Mouse (Mus musculus): ENCODE results near the gene Gpc6. TPM values are rescaled to one million over a fixed set of nuclear protein-coding genes. Genes with fewer than 3 reads are reported as not detected.

The Gpc6 gene
- polyA plus RNA-seq, 1 experiment from 2014 or later, result 34.9 TPM

GRCm38 (mm10) chr14:117794874-117795273, 869.8 kb downstream of the Gpc6 start:
- ATAC-seq (replicated peaks; ENCODE audit: insufficient number of reproducible peaks, low FRiP score, low TSS enrichment, low read depth) (no peak), DNase-seq (ENCODE audit: low spot score) (no peak)
- H3K9me3 ChIP-seq (replicated peaks; ENCODE audit: control insufficient read depth, low read length), result no peaks in the 10 kb centered on the region
- no peak overlapping the region for H3K4me2 ChIP-seq (ENCODE audit: low read depth, low read length)
- no peaks in the 10 kb centered on the region for H3K36me3 ChIP-seq (replicated peaks; ENCODE audit: control insufficient read depth, insufficient read depth, low read depth, low read length)
- H3K4me1 ChIP-seq (ENCODE audit: control insufficient read depth, insufficient read depth, low read length), result no peaks in the 10 kb centered on the region
- H3K9ac ChIP-seq (replicated peaks; ENCODE audit: low read length), result no peak overlapping the region
- H3K27ac ChIP-seq (replicated peaks; ENCODE audit: low read depth, low read length), result no peak overlapping the region
- no peaks in the 10 kb centered on the region for H3K27me3 ChIP-seq (ENCODE audit: control insufficient read depth, insufficient read depth, low read length)
- 88% methylated on average over 2 of the region's 2 CpGs for WGBS
- H3K4me3 ChIP-seq (ENCODE audit: low read depth, low read length), result no peak overlapping the region

GRCm38 (mm10) chr14:117796661-117797060, 871.5 kb downstream of the Gpc6 start:
- no peaks in the 10 kb centered on the region for H3K4me1 ChIP-seq (ENCODE audit: control insufficient read depth, insufficient read depth, low read length)
- H3K4me2 ChIP-seq (ENCODE audit: low read depth, low read length), result no peak overlapping the region
- H3K27me3 ChIP-seq (ENCODE audit: control insufficient read depth, insufficient read depth, low read length), result no peaks in the 10 kb centered on the region
- WGBS, result 89% methylated on average over 5 of the region's 5 CpGs
- no peak for ATAC-seq (replicated peaks; ENCODE audit: insufficient number of reproducible peaks, low FRiP score, low TSS enrichment, low read depth)
- H3K4me3 ChIP-seq (ENCODE audit: low read depth, low read length), result no peak overlapping the region
- no peak for DNase-seq (ENCODE audit: low spot score)
- no peak overlapping the region for H3K9ac ChIP-seq (replicated peaks; ENCODE audit: low read length)
- no peaks in the 10 kb centered on the region for H3K36me3 ChIP-seq (replicated peaks; ENCODE audit: control insufficient read depth, insufficient read depth, low read depth, low read length)
- no peak overlapping the region for H3K27ac ChIP-seq (replicated peaks; ENCODE audit: low read depth, low read length)
- H3K9me3 ChIP-seq (replicated peaks; ENCODE audit: control insufficient read depth, low read length), result no peaks in the 10 kb centered on the region

- Histone ChIP-seq H3K27ac (replicated peaks; ENCODE audit: low read depth, low read length) (no peak overlapping the region), H3K9ac (replicated peaks; ENCODE audit: low read length) (no peak overlapping the region), H3K4me1 (ENCODE audit: control insufficient read depth, insufficient read depth, low read length) (no peaks in the 10 kb centered on the region), H3K4me2 (ENCODE audit: low read depth, low read length) (no peak overlapping the region), H3K36me3 (replicated peaks; ENCODE audit: control insufficient read depth, insufficient read depth, low read depth, low read length) (no peaks in the 10 kb centered on the region), H3K9me3 (replicated peaks; ENCODE audit: control insufficient read depth, low read length) (no peaks in the 10 kb centered on the region), H3K4me3 (ENCODE audit: low read depth, low read length) (no peak overlapping the region), H3K27me3 (ENCODE audit: control insufficient read depth, insufficient read depth, low read length) (no peaks in the 10 kb centered on the region)
- ATAC-seq (replicated peaks; ENCODE audit: insufficient number of reproducible peaks, low FRiP score, low TSS enrichment, low read depth), result no peak
- no peak for DNase-seq (ENCODE audit: low spot score)
- WGBS, result 90% methylated on average over 5 of the region's 5 CpGs
Measured at GRCm38 (mm10) chr14:117800399-117800798, 875.3 kb downstream of the Gpc6 start.

GRCm38 (mm10) chr14:117807846-117808245, 882.7 kb downstream of the Gpc6 start:
- no peak for ATAC-seq (replicated peaks; ENCODE audit: insufficient number of reproducible peaks, low FRiP score, low TSS enrichment, low read depth)
- Histone ChIP-seq H3K4me3 (ENCODE audit: low read depth, low read length) (no peak overlapping the region), H3K9ac (replicated peaks; ENCODE audit: low read length) (no peak overlapping the region), H3K4me2 (ENCODE audit: low read depth, low read length) (no peak overlapping the region), H3K4me1 (ENCODE audit: control insufficient read depth, insufficient read depth, low read length) (no peaks in the 10 kb centered on the region), H3K27me3 (ENCODE audit: control insufficient read depth, insufficient read depth, low read length) (no peaks in the 10 kb centered on the region), H3K36me3 (replicated peaks; ENCODE audit: control insufficient read depth, insufficient read depth, low read depth, low read length) (no peaks in the 10 kb centered on the region), H3K9me3 (replicated peaks; ENCODE audit: control insufficient read depth, low read length) (no peaks in the 10 kb centered on the region), H3K27ac (replicated peaks; ENCODE audit: low read depth, low read length) (no peak overlapping the region)
- WGBS, result 96% methylated on average over 4 of the region's 4 CpGs
- no peak for DNase-seq (ENCODE audit: low spot score)

- WGBS, result 96% methylated on average over 2 of the region's 2 CpGs
- Histone ChIP-seq H3K27me3 (ENCODE audit: control insufficient read depth, insufficient read depth, low read length) (no peaks in the 10 kb centered on the region), H3K9me3 (replicated peaks; ENCODE audit: control insufficient read depth, low read length) (no peaks in the 10 kb centered on the region), H3K4me1 (ENCODE audit: control insufficient read depth, insufficient read depth, low read length) (no peaks in the 10 kb centered on the region), H3K4me2 (ENCODE audit: low read depth, low read length) (no peak overlapping the region), H3K4me3 (ENCODE audit: low read depth, low read length) (no peak overlapping the region), H3K27ac (replicated peaks; ENCODE audit: low read depth, low read length) (no peak overlapping the region), H3K9ac (replicated peaks; ENCODE audit: low read length) (no peak overlapping the region), H3K36me3 (replicated peaks; ENCODE audit: control insufficient read depth, insufficient read depth, low read depth, low read length) (no peaks in the 10 kb centered on the region)
- ATAC-seq (replicated peaks; ENCODE audit: insufficient number of reproducible peaks, low FRiP score, low TSS enrichment, low read depth) (no peak), DNase-seq (ENCODE audit: low spot score) (no peak)
Measured at GRCm38 (mm10) chr14:117808326-117808725, 883.2 kb downstream of the Gpc6 start.

- ATAC-seq (replicated peaks; ENCODE audit: insufficient number of reproducible peaks, low FRiP score, low TSS enrichment, low read depth) (no peak), DNase-seq (ENCODE audit: low spot score) (no peak)
- Histone ChIP-seq H3K4me2 (ENCODE audit: low read depth, low read length) (no peak overlapping the region), H3K9ac (replicated peaks; ENCODE audit: low read length) (no peak overlapping the region), H3K4me1 (ENCODE audit: control insufficient read depth, insufficient read depth, low read length) (no peaks in the 10 kb centered on the region), H3K36me3 (replicated peaks; ENCODE audit: control insufficient read depth, insufficient read depth, low read depth, low read length) (no peaks in the 10 kb centered on the region), H3K27me3 (ENCODE audit: control insufficient read depth, insufficient read depth, low read length) (no peaks in the 10 kb centered on the region), H3K4me3 (ENCODE audit: low read depth, low read length) (no peak overlapping the region), H3K9me3 (replicated peaks; ENCODE audit: control insufficient read depth, low read length) (no peaks in the 10 kb centered on the region), H3K27ac (replicated peaks; ENCODE audit: low read depth, low read length) (no peak overlapping the region)
- WGBS, result 86% methylated on average over 15 of the region's 15 CpGs
Measured at GRCm38 (mm10) chr14:117810321-117811270, 885.5 kb downstream of the Gpc6 start.

- no peaks in the 10 kb centered on the region for H3K9me3 ChIP-seq (replicated peaks; ENCODE audit: control insufficient read depth, low read length)
- no peak overlapping the region for H3K4me3 ChIP-seq (ENCODE audit: low read depth, low read length)
- ATAC-seq (replicated peaks; ENCODE audit: insufficient number of reproducible peaks, low FRiP score, low TSS enrichment, low read depth), result no peak
- H3K27me3 ChIP-seq (ENCODE audit: control insufficient read depth, insufficient read depth, low read length), result no peaks in the 10 kb centered on the region
- no peaks in the 10 kb centered on the region for H3K36me3 ChIP-seq (replicated peaks; ENCODE audit: control insufficient read depth, insufficient read depth, low read depth, low read length)
- H3K9ac ChIP-seq (replicated peaks; ENCODE audit: low read length), result no peak overlapping the region
- 72% methylated on average over 3 of the region's 3 CpGs for WGBS
- no peak overlapping the region for H3K27ac ChIP-seq (replicated peaks; ENCODE audit: low read depth, low read length)
- no peak overlapping the region for H3K4me2 ChIP-seq (ENCODE audit: low read depth, low read length)
- DNase-seq (ENCODE audit: low spot score), result no peak
- H3K4me1 ChIP-seq (ENCODE audit: control insufficient read depth, insufficient read depth, low read length), result no peaks in the 10 kb centered on the region
Measured at GRCm38 (mm10) chr14:117813473-117813872, 888.4 kb downstream of the Gpc6 start.

- Histone ChIP-seq H3K36me3 (replicated peaks; ENCODE audit: control insufficient read depth, insufficient read depth, low read depth, low read length) (no peaks in the 10 kb centered on the region), H3K4me2 (ENCODE audit: low read depth, low read length) (no peak overlapping the region), H3K4me3 (ENCODE audit: low read depth, low read length) (no peak overlapping the region), H3K27me3 (ENCODE audit: control insufficient read depth, insufficient read depth, low read length) (no peaks in the 10 kb centered on the region), H3K27ac (replicated peaks; ENCODE audit: low read depth, low read length) (no peak overlapping the region), H3K9ac (replicated peaks; ENCODE audit: low read length) (no peak overlapping the region), H3K9me3 (replicated peaks; ENCODE audit: control insufficient read depth, low read length) (no peaks in the 10 kb centered on the region), H3K4me1 (ENCODE audit: control insufficient read depth, insufficient read depth, low read length) (no peaks in the 10 kb centered on the region)
- WGBS, result 91% methylated on average over 9 of the region's 9 CpGs
- ATAC-seq (replicated peaks; ENCODE audit: insufficient number of reproducible peaks, low FRiP score, low TSS enrichment, low read depth), result no peak
- no peak for DNase-seq (ENCODE audit: low spot score)
Measured at GRCm38 (mm10) chr14:117816008-117816407, 890.9 kb downstream of the Gpc6 start.

Data from embryonic facial prominence, embryonic 11.5 days (tissue).